Mouse (Mus musculus) ES-E14 (cell line): Measurements from ENCODE around the gene Diaph3. TPM values are rescaled to one million over a fixed set of nuclear protein-coding genes. Genes with fewer than 3 reads are reported as not detected.
A peak's percentile ranks its signal among the peaks of the same experiment; 100 is the strongest.
"Not testable (repeated sequence)": the region's sequence is repeated elsewhere in the genome, so short reads cannot be mapped to it uniquely, and the experiment has no call there.

ENCODE experiments used
- DNase-seq: peaks from one replicate; pipeline ENCODE4 v3.0.0-alpha.2; 2013; ENCODE audit warnings: low read depth, low spot score
- H3K27ac ChIP-seq: 2 replicates; pipeline ENCODE4 v1.5.1; 2012; ENCODE audit warnings: low read depth, mild to moderate bottlenecking, low read length, moderate library complexity, mixed read lengths; ENCODE audit not compliant: poor library complexity, insufficient read depth, severe bottlenecking
- H3K36me3 ChIP-seq: 2 replicates; pipeline ENCODE4 v1.6.1; 2012; ENCODE audit warnings: mild to moderate bottlenecking, low read length, moderate library complexity, mixed read lengths; ENCODE audit not compliant: control insufficient read depth, poor library complexity, insufficient read depth, severe bottlenecking
- H3K4me1 ChIP-seq, 2 experiments: fragments of 150-350 bp in 1 of 2; sonication (generic) in 1 of 2; 2 replicates each; pipeline ENCODE4 v1.6.1; 2012; ENCODE audit warnings: low read length in 2 of 2, mild to moderate bottlenecking in 1 of 2, mixed read lengths in 1 of 2; ENCODE audit not compliant: control insufficient read depth in 2 of 2, insufficient read depth in 2 of 2, poor library complexity in 1 of 2
- H3K4me3 ChIP-seq, 2 experiments: fragments of 150-350 bp in 1 of 2; sonication (generic) in 1 of 2; 2 replicates each; pipeline ENCODE4 v1.5.1; 2012; ENCODE audit warnings: low read length in 2 of 2, low read depth in 1 of 2, mild to moderate bottlenecking in 1 of 2, mixed read lengths in 1 of 2; ENCODE audit not compliant: insufficient read depth in 1 of 2, poor library complexity in 1 of 2, severe bottlenecking in 1 of 2
- H3K9ac ChIP-seq: 2 replicates; pipeline ENCODE4 v1.6.1; 2012; ENCODE audit warnings: low read depth, mild to moderate bottlenecking, low read length, mixed read lengths; ENCODE audit not compliant: poor library complexity, insufficient read depth, severe bottlenecking
- H3K9me3 ChIP-seq: fragments of 150-350 bp; sonication (generic); 2 replicates; pipeline ENCODE4 v1.6.1; 2012; ENCODE audit warnings: low read depth, mild to moderate bottlenecking, low read length; ENCODE audit not compliant: control insufficient read depth, insufficient read depth
- CHD2 ChIP-seq: IDR thresholded peaks from 2 replicates; pipeline ENCODE4 v1.6.1; 2014; ENCODE audit warnings: mild to moderate bottlenecking, low read depth, low read length, inconsistent platforms
- HCFC1 ChIP-seq: IDR thresholded peaks from 2 replicates; pipeline ENCODE4 v1.6.1; 2012; ENCODE audit warnings: low read length, inconsistent platforms, borderline replicate concordance; ENCODE audit not compliant: insufficient read depth
- MAFK ChIP-seq: IDR thresholded peaks from 2 replicates; pipeline ENCODE4 v1.6.1; 2014; ENCODE audit warnings: mild to moderate bottlenecking, low read depth, low read length, inconsistent platforms; ENCODE audit not compliant: insufficient read depth
- ZC3H11A ChIP-seq: IDR thresholded peaks from 2 replicates; pipeline ENCODE4 v1.6.1; 2012; ENCODE audit warnings: low read depth, mild to moderate bottlenecking, inconsistent platforms, low read length, borderline replicate concordance
- ZNF384 ChIP-seq: IDR thresholded peaks from 2 replicates; pipeline ENCODE4 v1.6.1; 2012; ENCODE audit warnings: low read depth, low read length, inconsistent platforms
- in situ Hi-C, 2 experiments: fragments of 600-800 bp; cut with MboI; formaldehyde crosslinking; loops; one replicate each; pipeline ENCODE4 v1.15.1; 2025; ENCODE audit warnings: low sequenced_read_pairs in 2 of 2, inconsistent platforms in 1 of 2; ENCODE audit not compliant: unreplicated experiment in 2 of 2
- total RNA-seq: library from RNA; depleted of rRNA; stranded (reverse); fragments of 300-350 nt; gene quantifications from 2 replicates; pipeline ENCODE4 v1.2.3, GENCODE M21; 2012

Diaph3 gene
- total RNA-seq, 1 experiment = 13.1 TPM

DNA sequence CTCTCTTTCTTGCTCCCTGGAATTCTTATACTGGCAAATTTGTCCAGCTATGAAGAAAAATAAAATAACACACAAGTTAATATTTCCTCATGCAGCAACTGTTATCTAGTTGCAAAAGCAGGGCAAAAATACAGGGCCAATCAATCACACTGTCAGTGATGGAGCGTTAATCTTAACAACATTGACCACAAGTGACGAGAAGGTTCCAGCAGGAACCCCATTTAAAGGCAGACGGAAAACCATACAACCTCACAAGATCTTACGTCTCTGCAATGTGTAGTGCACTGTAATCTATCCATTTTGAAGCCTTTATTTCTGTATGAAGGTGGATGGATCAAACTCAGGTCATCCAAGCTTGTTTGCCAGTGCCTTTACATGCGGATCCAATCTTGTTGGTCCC lies 49.9 kb downstream of the Diaph3 start:
- H3K4me1 ChIP-seq = peaks cover 0 to 4% of the 10 kb centered on the region in 2 experiments; a peak in 2 of 4 replicates
- in situ Hi-C loops = no loop called here
- H3K27ac ChIP-seq = no peak overlapping the region
- TF ChIP-seq MAFK = no peak
- no peak for TF ChIP-seq CHD2
- no peak for TF ChIP-seq ZNF384
- TF ChIP-seq ZC3H11A = no peak
- no peak for TF ChIP-seq HCFC1
- DNase-seq = no peak
- no peak overlapping the region for H3K9ac ChIP-seq
- H3K9me3 ChIP-seq = no peaks in the 10 kb centered on the region
- no peak overlapping the region for H3K4me3 ChIP-seq
- peaks cover 4% of the 10 kb centered on the region; the same call in 1 of the 2 replicates for H3K36me3 ChIP-seq

DNA sequence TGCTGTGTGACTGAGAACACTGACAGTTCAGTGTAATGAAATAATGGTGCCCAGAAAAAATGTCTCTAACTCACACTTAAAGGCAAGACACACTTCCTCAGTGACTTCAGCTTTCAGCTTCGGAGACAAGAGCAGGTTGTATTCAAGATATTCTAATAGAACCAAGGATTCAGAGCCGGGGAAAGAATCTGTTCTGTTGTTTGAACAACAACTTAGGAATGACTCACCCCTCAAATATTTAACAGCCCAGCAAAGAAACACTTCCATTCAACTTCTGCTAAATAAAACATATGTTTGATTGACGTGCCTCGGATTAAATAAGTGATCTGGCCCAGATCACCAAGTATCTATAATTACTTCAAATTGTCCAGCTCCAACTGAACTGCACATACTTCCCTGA lies 52.1 kb downstream of the Diaph3 start:
- TF ChIP-seq CHD2 = no peak
- TF ChIP-seq ZNF384 = no peak
- TF ChIP-seq MAFK = no peak
- no peak for TF ChIP-seq HCFC1
- TF ChIP-seq ZC3H11A = no peak
- Histone ChIP-seq H3K9ac (no peak overlapping the region), H3K4me1 (peaks cover 0 to 4% of the 10 kb centered on the region in 2 experiments; a peak in 2 of 4 replicates), H3K4me3 (no peak overlapping the region), H3K27ac (no peak overlapping the region; the same call in 1 of the 2 replicates), H3K9me3 (no peaks in the 10 kb centered on the region), H3K36me3 (peaks cover 4% of the 10 kb centered on the region; the same call in 1 of the 2 replicates)
- no peak for DNase-seq
- in situ Hi-C loops = no loop called here

DNA sequence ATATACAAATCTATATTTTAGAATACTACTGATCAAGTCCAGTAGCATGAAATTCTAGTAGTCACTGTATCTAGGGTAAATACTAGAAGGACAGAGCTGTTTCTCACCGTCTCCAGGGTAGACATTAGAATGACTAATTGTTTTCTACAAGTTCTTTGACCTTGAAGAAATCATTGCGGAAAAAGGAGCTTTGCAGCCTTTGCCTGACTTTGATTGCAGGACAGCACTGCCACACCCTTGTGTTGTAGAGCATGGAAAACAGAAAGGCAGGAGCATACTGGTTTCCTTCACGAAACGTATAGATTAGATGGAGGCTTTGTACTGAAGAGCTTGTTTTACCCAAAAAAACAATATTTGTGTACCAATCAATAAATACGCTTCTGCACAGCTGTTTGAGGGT lies 52.6 kb downstream of the Diaph3 start:
- H3K4me1 ChIP-seq = peaks cover 0 to 4% of the 10 kb centered on the region in 2 experiments; a peak in 2 of 4 replicates
- TF ChIP-seq HCFC1 = no peak
- 0 out of 2 replicates have a peak, but pooled peaks have one; percentile 3 for TF ChIP-seq MAFK
- in situ Hi-C loops = no loop called here
- H3K27ac ChIP-seq = no peak overlapping the region
- H3K9ac ChIP-seq = no peak overlapping the region
- H3K36me3 ChIP-seq = peaks cover 4% of the 10 kb centered on the region; the same call in 1 of the 2 replicates
- H3K9me3 ChIP-seq = no peaks in the 10 kb centered on the region
- peak; percentile 9 for DNase-seq
- no peak overlapping the region for H3K4me3 ChIP-seq

DNA sequence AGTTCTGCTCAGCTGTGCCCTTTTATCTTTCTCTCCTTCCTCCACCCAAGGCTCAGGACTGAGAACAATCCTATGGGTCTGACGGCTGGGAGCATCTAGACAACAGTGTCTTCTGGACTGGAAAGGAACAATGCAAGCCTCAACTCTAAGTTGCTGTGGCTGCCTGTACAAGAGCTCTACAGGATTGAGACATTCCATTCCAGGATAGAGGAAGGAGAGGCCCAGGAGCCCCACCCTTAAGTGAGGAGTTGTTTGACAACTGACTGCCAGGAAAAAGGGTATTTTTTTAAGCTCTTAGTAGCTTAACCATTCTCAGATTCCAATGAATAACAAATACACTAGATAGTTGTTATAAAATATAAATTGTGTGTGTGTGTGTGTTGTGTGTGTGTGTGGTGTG lies 53.0 kb downstream of the Diaph3 start:
- in situ Hi-C loops = no loop called here
- Histone ChIP-seq H3K4me1 (peaks cover 0 to 4% of the 10 kb centered on the region in 2 experiments; a peak in 2 of 4 replicates), H3K36me3 (peaks cover 4% of the 10 kb centered on the region; the same call in 1 of the 2 replicates), H3K4me3 (no peak overlapping the region), H3K9ac (no peak overlapping the region), H3K27ac (no peak overlapping the region), H3K9me3 (no peaks in the 10 kb centered on the region)
- peak; percentile 12 for DNase-seq
- TF ChIP-seq MAFK (no peak), CHD2 (no peak), HCFC1 (no peak), ZC3H11A (no peak), ZNF384 (no peak)

DNA sequence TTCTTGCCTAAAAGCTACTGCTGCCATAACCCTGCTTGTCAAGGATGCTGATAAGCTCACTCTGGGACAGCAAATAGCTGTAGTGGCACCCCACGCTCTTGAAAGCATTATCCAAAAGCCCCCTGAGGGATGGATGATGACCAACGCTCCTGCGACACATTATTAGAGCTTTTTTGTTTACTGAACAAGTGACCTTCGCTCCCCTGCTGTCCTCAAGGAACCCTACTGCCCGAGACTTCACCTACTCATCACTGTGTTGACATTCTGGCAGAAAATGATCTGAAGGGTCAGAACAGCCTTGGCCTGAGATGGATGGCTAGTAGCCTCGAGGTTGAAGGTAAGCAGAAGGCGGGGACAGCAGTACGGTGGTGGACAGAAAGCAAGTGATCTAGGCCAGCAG lies 56.1 kb downstream of the Diaph3 start:
- H3K9ac ChIP-seq, in situ Hi-C loops, H3K9me3 ChIP-seq, H3K4me1 ChIP-seq, DNase-seq, H3K36me3 ChIP-seq, H3K27ac ChIP-seq, H3K4me3 ChIP-seq: not testable (repeated sequence)
